Mouse (Mus musculus): Measurements from ENCODE around the gene Tmem199.

Gene Tmem199

DNA sequence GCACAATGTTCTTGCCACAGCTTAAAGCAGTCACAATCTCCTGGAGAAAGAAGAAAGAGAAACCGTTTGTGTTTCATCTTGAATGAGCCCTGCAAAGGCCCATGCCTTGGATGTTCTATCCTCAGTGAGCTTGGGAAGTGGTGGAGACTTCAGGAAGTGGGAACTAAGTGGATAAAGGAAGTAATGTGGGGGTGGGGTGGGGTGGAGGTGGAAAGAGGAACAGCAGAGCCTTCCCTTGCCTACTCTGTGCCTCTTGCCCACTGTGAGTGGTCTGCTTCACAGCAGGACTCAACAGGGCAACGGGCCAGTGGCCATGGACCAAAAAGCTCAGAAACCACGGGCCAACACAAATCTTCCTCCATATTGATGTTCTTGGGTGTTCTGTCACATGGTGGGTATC lies 36.7 kb downstream of the Tmem199 start:
- DNase-seq (ENCODE audit: low spot score in 2 of 2) = no peak

- no peak for DNase-seq (ENCODE audit: low spot score in 2 of 2)
Observed at GRCm38 (mm10) chr11:78471326-78472103, 40.5 kb downstream of the Tmem199 start.

DNA sequence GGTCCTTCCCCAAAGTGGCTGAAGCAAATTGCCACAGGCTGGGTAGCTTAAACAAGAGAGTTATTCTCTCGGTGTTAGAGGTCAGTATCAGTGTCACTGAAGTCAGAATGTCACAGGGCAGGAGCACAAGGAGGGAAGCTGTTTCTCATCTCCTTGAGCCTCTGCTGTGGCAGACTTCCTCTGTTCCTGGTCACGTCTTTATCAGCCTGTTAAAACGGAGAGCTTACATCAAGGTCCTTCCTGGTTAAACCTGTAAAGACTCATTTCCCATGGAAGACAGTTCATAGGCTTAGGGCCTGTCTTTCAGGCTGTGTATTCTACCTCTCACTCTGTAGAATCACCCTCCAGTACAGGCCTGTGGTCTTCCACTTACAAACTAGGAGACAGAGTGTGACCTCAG lies 44.0 kb downstream of the Tmem199 start:
- no peak for DNase-seq (ENCODE audit: low spot score in 2 of 2)

GRCm38 (mm10) chr11:78467515-78467914 lies 44.5 kb downstream of the Tmem199 start:
- no peak for DNase-seq (ENCODE audit: low spot score in 2 of 2)

DNA sequence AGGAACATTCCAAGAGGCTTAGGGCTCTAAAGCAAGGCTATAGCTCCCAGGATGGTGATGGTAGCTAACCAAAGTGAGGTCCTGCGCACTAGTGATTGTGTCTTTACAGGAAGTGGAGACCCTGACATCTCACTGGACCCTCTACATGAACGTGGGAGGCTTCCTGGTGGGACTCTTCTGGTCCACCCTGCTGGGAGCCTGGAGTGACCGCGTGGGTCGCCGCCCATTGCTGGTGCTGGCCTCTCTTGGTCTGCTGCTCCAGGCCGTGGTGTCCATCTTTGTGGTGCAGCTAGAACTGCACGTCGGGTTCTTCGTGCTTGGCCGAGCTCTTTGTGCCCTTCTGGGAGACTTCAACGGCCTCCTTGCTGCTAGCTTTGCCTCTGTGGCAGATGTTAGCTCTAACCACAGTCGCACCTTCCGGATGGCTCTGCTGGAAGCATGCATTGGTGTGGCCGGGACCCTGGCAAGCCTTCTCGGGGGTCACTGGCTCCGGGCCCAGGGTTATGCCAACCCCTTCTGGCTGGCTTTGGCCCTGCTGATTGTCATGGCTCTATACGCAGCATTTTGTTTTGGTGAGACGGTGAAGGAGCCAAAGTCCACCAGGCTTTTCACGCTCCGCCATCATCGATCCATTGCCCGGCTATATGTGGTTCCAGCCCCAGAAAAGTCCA lies 45.6 kb downstream of the Tmem199 start:
- peak in 1 of 2 experiments; percentile 24 for DNase-seq (ENCODE audit: low spot score in 2 of 2)

GRCm38 (mm10) chr11:78465568-78466180 lies 46.3 kb downstream of the Tmem199 start, which contains the start of gene Slc46a1:
Gene Slc46a1, plus strand, starts transcription at chr11:78465697.
- peak; percentile 58 to 75 for DNase-seq (ENCODE audit: low spot score in 2 of 2)

DNA sequence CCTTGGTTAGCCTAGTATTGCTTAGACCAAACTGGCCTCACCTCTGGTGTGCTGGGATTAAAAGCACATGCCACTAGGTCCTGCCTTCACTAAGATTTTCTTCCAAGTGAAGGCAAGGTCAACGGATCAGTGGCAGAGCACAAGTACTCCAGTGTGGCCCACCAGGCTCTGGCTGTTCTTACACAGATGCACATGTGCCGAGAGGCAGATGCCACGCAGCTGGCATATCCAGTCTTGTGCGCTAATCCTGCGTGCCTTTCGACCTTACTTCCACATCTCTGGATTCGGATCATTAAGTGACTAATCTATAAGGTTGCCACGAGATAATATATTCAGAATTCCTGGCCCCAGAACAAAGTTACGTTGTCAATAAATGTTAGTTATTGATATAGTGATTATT lies 46.9 kb downstream of the Tmem199 start:
- DNase-seq (ENCODE audit: low spot score in 2 of 2) = no peak

- no peak for DNase-seq (ENCODE audit: low spot score in 2 of 2)
Observed at GRCm38 (mm10) chr11:78463286-78464036, 48.5 kb downstream of the Tmem199 start.

GRCm38 (mm10) chr11:78462669-78463068 lies 49.3 kb downstream of the Tmem199 start:
- no peak for DNase-seq (ENCODE audit: low spot score in 2 of 2)

GRCm38 (mm10) chr11:78461894-78462293 lies 50.1 kb downstream of the Tmem199 start:
- DNase-seq (ENCODE audit: low spot score in 2 of 2) = no peak

DNA sequence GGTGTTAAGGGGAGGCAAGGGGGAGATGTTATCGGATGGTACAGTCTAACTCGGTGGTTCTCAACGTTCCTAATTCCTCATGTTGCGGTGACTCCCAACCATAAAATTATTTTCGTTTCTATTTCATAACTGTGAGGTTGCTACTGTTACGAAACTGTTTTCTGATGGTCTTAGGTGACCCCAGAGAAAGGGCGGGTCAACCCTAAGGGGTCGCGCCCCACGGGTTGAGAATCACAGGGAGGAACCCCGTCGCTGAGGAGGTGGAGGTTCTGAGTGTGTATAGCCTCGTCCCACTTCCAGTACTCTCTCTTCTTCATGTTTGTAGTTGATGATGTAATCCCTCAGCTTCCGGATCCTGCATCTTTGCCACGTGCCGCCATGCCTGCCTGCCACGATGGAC lies 53.2 kb downstream of the Tmem199 start:
- DNase-seq (ENCODE audit: low spot score in 2 of 2) = no peak

Data from cerebellum, postnatal 4 days (tissue).